Mouse (Mus musculus): ENCODE measurements around the gene Lin7b.

GRCm38 (mm10) chr7:45336319-45336718, 34.1 kb downstream of the Lin7b start:
- TF ChIP-seq CTCF (IDR thresholded peaks at IDR 0.05; ENCODE audit: borderline replicate concordance, insufficient read depth, low read depth, low read length): no peak
- no peak for TF ChIP-seq POLR2A (IDR thresholded peaks at IDR 0.05; ENCODE audit: borderline replicate concordance, insufficient read depth, low read length)
